Mouse (Mus musculus) stomach, postnatal 0 days (tissue): ENCODE data around the gene Gm21969. TPM values are rescaled to one million over a fixed set of nuclear protein-coding genes. Genes with fewer than 3 reads are reported as not detected.

Experiments used
- ATAC-seq: fragments of 200-750 bp; cut with Nextera tagmentation; 2 replicates; pipeline ENCODE4 v1.8.0; 2017; ENCODE audit not compliant: low FRiP score, low TSS enrichment
- DNase-seq: peaks from one replicate; pipeline ENCODE4 v3.0.0-alpha.2; 2016; ENCODE audit warnings: low spot score
- H3K27ac ChIP-seq: fragments of 300-500 bp; sonication (generic); replicated peaks from 2 replicates; pipeline ENCODE4 v1.5.1; 2014; ENCODE audit warnings: mild to moderate bottlenecking, control low read depth
- H3K27me3 ChIP-seq: fragments of 300-500 bp; sonication (generic); 2 replicates; pipeline ENCODE4 v1.6.1; 2014; ENCODE audit warnings: low read length; ENCODE audit not compliant: control insufficient read depth, insufficient read depth
- H3K36me3 ChIP-seq: fragments of 300-500 bp; sonication (generic); 2 replicates; pipeline ENCODE4 v1.6.1; 2014; ENCODE audit warnings: low read length, mixed read lengths; ENCODE audit not compliant: control insufficient read depth, insufficient read depth
- H3K4me1 ChIP-seq: fragments of 300-500 bp; sonication (generic); replicated peaks from 2 replicates; pipeline ENCODE4 v1.6.1; 2014; ENCODE audit warnings: antibody characterized with exemption; ENCODE audit not compliant: control insufficient read depth, insufficient read depth
- H3K4me2 ChIP-seq: fragments of 300-500 bp; sonication (generic); replicated peaks from 2 replicates; pipeline ENCODE4 v1.6.1; 2014; ENCODE audit warnings: low read depth, mild to moderate bottlenecking, control low read depth, moderate library complexity
- H3K4me3 ChIP-seq: fragments of 300-500 bp; sonication (generic); 2 replicates; pipeline ENCODE4 v1.5.1; 2014; ENCODE audit warnings: low read depth, low read length, control low read depth
- H3K9ac ChIP-seq: fragments of 300-500 bp; sonication (generic); 2 replicates; pipeline ENCODE4 v1.6.1; 2014; ENCODE audit warnings: mild to moderate bottlenecking, low read length, control low read depth, mixed read lengths
- H3K9me3 ChIP-seq: fragments of 300-500 bp; sonication (generic); 2 replicates; pipeline ENCODE4 v1.6.1; 2016; ENCODE audit warnings: low read length; ENCODE audit not compliant: control insufficient read depth
- CTCF ChIP-seq: IDR thresholded peaks from 2 replicates; pipeline ENCODE4 v1.5.1; 2016; ENCODE audit warnings: antibody characterized with exemption, low read depth, mild to moderate bottlenecking, moderate library complexity
- EP300 ChIP-seq: optimal IDR thresholded peaks from 2 replicates; pipeline ENCODE3; 2016; ENCODE audit warnings: antibody characterized with exemption
- WGBS: fragments of 180-500 bp; shearing (Covaris S2); extraction: QIAGEN DNeasy Blood & Tissue Kit; methylation state at CpG from one replicate; pipeline ENCODE4 v1.1.7; 2014; 5-methylcytosine and 5-hydroxymethylcytosine counted together
- polyA plus RNA-seq: library from polyadenylated mRNA; unstranded; fragments of >200 nt; fragmentation: Nextera tagmentation; extraction: Ambion mirVana; gene quantifications from 2 replicates; pipeline ENCODE4 v1.2.1, GENCODE M21; 2015

Gm21969 gene
- polyA plus RNA-seq, 1 experiment from 2014 or later: not detected

GRCm38 (mm10) chr4:139641829-139642425 lies 38.9 kb downstream of the Gm21969 start:
- 0 out of 2 replicates have a peak, but pooled peaks cover 4% of the 10 kb centered on the region for H3K4me1 ChIP-seq
- H3K4me3 ChIP-seq: 0 out of 2 replicates have a peak overlapping the region, but pooled peaks have one; percentile 4
- peak overlapping the region; percentile 32 for H3K4me2 ChIP-seq
- no peaks in the 10 kb centered on the region for H3K9me3 ChIP-seq
- no peak overlapping the region for H3K27ac ChIP-seq
- H3K27me3 ChIP-seq: no peaks in the 10 kb centered on the region
- TF ChIP-seq EP300: no peak
- no peak for TF ChIP-seq CTCF
- peaks cover 2% of the 10 kb centered on the region; the same call in 1 of the 2 replicates for H3K36me3 ChIP-seq
- ATAC-seq (peak; percentile 9; the same call in 1 of the 2 replicates), DNase-seq (no peak)
- H3K9ac ChIP-seq: peak overlapping the region; percentile 43
- WGBS: 15% methylated on average over 30 of the region's 30 CpGs

GRCm38 (mm10) chr4:139643972-139644371 lies 41.0 kb downstream of the Gm21969 start:
- Histone ChIP-seq H3K9ac (no peak overlapping the region), H3K4me1 (0 out of 2 replicates have a peak, but pooled peaks cover 4% of the 10 kb centered on the region), H3K27ac (no peak overlapping the region), H3K27me3 (no peaks in the 10 kb centered on the region), H3K4me3 (no peak overlapping the region), H3K9me3 (no peaks in the 10 kb centered on the region), H3K4me2 (no peak overlapping the region), H3K36me3 (peaks cover 6% of the 10 kb centered on the region; the same call in 1 of the 2 replicates)
- ATAC-seq (peak; percentile 22; the same call in 1 of the 2 replicates), DNase-seq (peak; percentile 82)
- WGBS: 15% methylated on average over 9 of the region's 9 CpGs
- TF ChIP-seq CTCF (peak; percentile 96), EP300 (no peak)

- Histone ChIP-seq H3K4me3 (no peak overlapping the region), H3K9me3 (no peaks in the 10 kb centered on the region), H3K9ac (no peak overlapping the region), H3K36me3 (peaks cover 6% of the 10 kb centered on the region; the same call in 1 of the 2 replicates), H3K27me3 (no peaks in the 10 kb centered on the region), H3K27ac (no peak overlapping the region), H3K4me1 (0 out of 2 replicates have a peak, but pooled peaks cover 1% of the 10 kb centered on the region), H3K4me2 (no peak overlapping the region)
- ATAC-seq (no peak), DNase-seq (no peak)
- TF ChIP-seq CTCF (peak; percentile 60), EP300 (no peak)
- 91% methylated on average over 7 of the region's 7 CpGs for WGBS
These were observed 43.9 kb downstream of the Gm21969 start for GRCm38 (mm10) chr4:139646916-139647315.

GRCm38 (mm10) chr4:139650086-139650743 lies 47.2 kb downstream of the Gm21969 start:
- no peak overlapping the region for H3K4me3 ChIP-seq
- no peaks in the 10 kb centered on the region for H3K27me3 ChIP-seq
- H3K36me3 ChIP-seq: peaks cover 3% of the 10 kb centered on the region; the same call in 1 of the 2 replicates
- whole genome bisulfite sequencing: 73% methylated on average over 15 of the region's 15 CpGs
- no peaks in the 10 kb centered on the region for H3K4me1 ChIP-seq
- no peak overlapping the region for H3K27ac ChIP-seq
- H3K4me2 ChIP-seq: no peak overlapping the region
- H3K9me3 ChIP-seq: no peaks in the 10 kb centered on the region
- H3K9ac ChIP-seq: no peak overlapping the region
- DNase-seq (no peak), ATAC-seq (no peak)
- TF ChIP-seq EP300: no peak
- TF ChIP-seq CTCF: no peak

GRCm38 (mm10) chr4:139650907-139651306 lies 47.9 kb downstream of the Gm21969 start:
- Histone ChIP-seq H3K9ac (no peak overlapping the region), H3K27me3 (no peaks in the 10 kb centered on the region), H3K4me3 (no peak overlapping the region), H3K4me2 (no peak overlapping the region), H3K36me3 (peaks cover 3% of the 10 kb centered on the region; the same call in 1 of the 2 replicates), H3K9me3 (no peaks in the 10 kb centered on the region), H3K4me1 (no peaks in the 10 kb centered on the region), H3K27ac (no peak overlapping the region)
- 79% methylated on average over 11 of the region's 11 CpGs for WGBS
- TF ChIP-seq EP300: no peak
- no peak for TF ChIP-seq CTCF
- DNase-seq (no peak), ATAC-seq (no peak)

GRCm38 (mm10) chr4:139653238-139653637 lies 50.3 kb downstream of the Gm21969 start, which contains the start of gene Tas1r2:
TSS of gene Tas1r2 (plus strand) at chr4:139653538.
- no peak for DNase-seq
- H3K4me3 ChIP-seq: no peak within 1 kb of the TSS
- 81% methylated on average over 8 of the region's 8 CpGs for WGBS
- no peak within 1 kb of the TSS for H3K4me2 ChIP-seq
- TF ChIP-seq CTCF (no peak), EP300 (no peak)
- H3K36me3 ChIP-seq: peaks cover under 1% of the 10 kb centered on the region; the same call in 1 of the 2 replicates
- no peak for ATAC-seq
- H3K27ac ChIP-seq: no peak within 1 kb of the TSS
- H3K4me1 ChIP-seq: no peaks in the 10 kb centered on the region
- no peaks in the 10 kb centered on the region for H3K27me3 ChIP-seq
- H3K9me3 ChIP-seq: no peaks in the 10 kb centered on the region
- no peak within 1 kb of the TSS for H3K9ac ChIP-seq
